Mouse (Mus musculus): Measurements from ENCODE around the gene Efcc1.

DNA sequence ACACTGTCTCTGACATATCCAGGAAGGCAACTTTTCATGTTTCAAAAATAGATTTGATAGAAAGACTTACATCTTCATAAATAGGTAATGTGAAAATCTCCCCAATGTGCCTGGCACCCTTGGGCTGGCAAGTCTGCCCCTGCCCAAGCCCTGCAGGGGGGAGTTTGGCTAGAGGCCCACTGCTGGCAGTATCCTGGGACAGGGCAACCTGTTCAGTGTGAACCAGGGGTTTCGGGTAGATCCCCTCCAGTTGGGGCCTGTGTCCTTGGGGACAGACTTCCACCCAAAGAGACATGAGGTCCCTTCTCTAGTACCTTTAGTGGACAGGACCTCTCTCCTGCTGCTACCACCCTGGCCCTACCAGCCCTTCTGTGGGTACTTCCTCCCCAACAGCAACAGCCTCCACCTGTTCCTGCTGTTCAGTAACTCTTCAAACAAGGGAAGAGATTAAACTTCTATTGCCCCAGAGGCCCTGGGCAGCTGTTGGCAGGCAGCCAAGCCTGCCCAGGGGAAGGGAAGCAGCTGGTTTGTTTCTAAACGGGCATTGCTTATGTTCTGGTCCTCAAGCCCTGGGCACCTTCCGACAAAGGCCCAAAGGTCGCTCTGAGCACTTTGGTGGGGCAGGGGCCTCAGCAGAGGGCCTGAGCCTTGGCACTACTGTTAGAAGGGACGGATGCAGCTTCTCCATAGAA is 58.4 kb downstream of the Efcc1 start:
- TF ChIP-seq POLR2A (IDR thresholded peaks at IDR 0.05; ENCODE audit: borderline replicate concordance, extremely low read depth, low read depth, low read length) (no peak), CTCF (IDR thresholded peaks at IDR 0.05; ENCODE audit: insufficient read depth, low read length) (no peak)
